Mouse (Mus musculus) heart, postnatal 0 days (tissue): ENCODE measurements around the gene Slc30a10. TPM values are rescaled to one million over a fixed set of nuclear protein-coding genes. Genes with fewer than 3 reads are reported as not detected.

Source experiments
- ATAC-seq: fragments of 200-750 bp; cut with Nextera tagmentation; 2 replicates; pipeline ENCODE4 v1.8.0; 2017; ENCODE audit warnings: low read depth, moderate number of reproducible peaks, moderate library complexity; ENCODE audit not compliant: insufficient read depth
- DNase-seq: peaks from one replicate; pipeline ENCODE4 v3.0.0-alpha.2; 2016; ENCODE audit warnings: low spot score
- H3K27ac ChIP-seq: fragments of 300-500 bp; sonication (generic); 2 replicates; pipeline ENCODE4 v1.5.1; 2014; ENCODE audit warnings: low read depth, mild to moderate bottlenecking
- H3K27me3 ChIP-seq: fragments of 300-500 bp; sonication (generic); 2 replicates; pipeline ENCODE4 v1.6.1; 2014; ENCODE audit warnings: low read length, mixed read lengths; ENCODE audit not compliant: control insufficient read depth, insufficient read depth
- H3K36me3 ChIP-seq: fragments of 300-500 bp; sonication (generic); replicated peaks from 2 replicates; pipeline ENCODE4 v1.6.1; 2014; ENCODE audit warnings: low read length, mixed read lengths; ENCODE audit not compliant: control insufficient read depth, insufficient read depth
- H3K4me1 ChIP-seq: fragments of 300-500 bp; sonication (generic); 2 replicates; pipeline ENCODE4 v1.6.1; 2014; ENCODE audit warnings: antibody characterized with exemption; ENCODE audit not compliant: control insufficient read depth, insufficient read depth
- H3K4me2 ChIP-seq: fragments of 300-500 bp; sonication (generic); 2 replicates; pipeline ENCODE4 v1.6.1; 2014; ENCODE audit warnings: low read depth, mild to moderate bottlenecking, low read length, moderate library complexity
- H3K4me3 ChIP-seq: fragments of 300-500 bp; sonication (generic); 2 replicates; pipeline ENCODE4 v1.5.1; 2014; ENCODE audit warnings: low read depth, low read length
- H3K9ac ChIP-seq: fragments of 300-500 bp; sonication (generic); replicated peaks from 2 replicates; pipeline ENCODE4 v1.6.1; 2014; ENCODE audit warnings: low read depth, low read length, mixed read lengths
- H3K9me3 ChIP-seq: fragments of 300-500 bp; sonication (generic); replicated peaks from 2 replicates; pipeline ENCODE4 v1.6.1; 2016; ENCODE audit warnings: low read length; ENCODE audit not compliant: control insufficient read depth
- CTCF ChIP-seq: IDR thresholded peaks from 2 replicates; pipeline ENCODE4 v1.5.1; 2016; ENCODE audit warnings: antibody characterized with exemption, control low read depth, low read depth
- EP300 ChIP-seq: IDR thresholded peaks from 2 replicates; pipeline ENCODE4 v1.6.1; 2016; ENCODE audit warnings: antibody characterized with exemption, low read depth
- WGBS: fragments of 180-500 bp; shearing (Covaris S2); extraction: QIAGEN DNeasy Blood & Tissue Kit; methylation state at CpG from one replicate; pipeline ENCODE4 v1.1.7; 2014; 5-methylcytosine and 5-hydroxymethylcytosine counted together
- polyA plus RNA-seq: library from polyadenylated mRNA; unstranded; fragments of >200 nt; fragmentation: Nextera tagmentation; extraction: Ambion mirVana; gene quantifications from 2 replicates; pipeline ENCODE4 v1.2.1, GENCODE M21; 2015
- total RNA-seq: library from RNA; depleted of rRNA; stranded (reverse); fragments of >200 nt; gene quantifications from 2 replicates; pipeline ENCODE4 v1.2.3, GENCODE M21; 2014; ENCODE audit warnings: low replicate concordance

Gene Slc30a10
- total and polyA plus RNA-seq, 2 experiments from 2014 or later = 0.01 TPM; not detected in 1

GRCm38 (mm10) chr1:185490603-185491002, 36.0 kb downstream of the Slc30a10 start:
- no peak for DNase-seq
- Histone ChIP-seq H3K4me3 (no peak overlapping the region), H3K4me2 (no peak overlapping the region), H3K27me3 (no peaks in the 10 kb centered on the region), H3K36me3 (no peaks in the 10 kb centered on the region), H3K4me1 (no peaks in the 10 kb centered on the region), H3K27ac (no peak overlapping the region), H3K9ac (no peak overlapping the region), H3K9me3 (no peaks in the 10 kb centered on the region)
- TF ChIP-seq CTCF (no peak), EP300 (no peak)
- no peak for ATAC-seq
- 82% methylated on average over 2 of the region's 2 CpGs for WGBS

GRCm38 (mm10) chr1:185493439-185494034, 38.9 kb downstream of the Slc30a10 start:
- Histone ChIP-seq H3K4me2 (no peak overlapping the region), H3K4me1 (no peaks in the 10 kb centered on the region), H3K27me3 (no peaks in the 10 kb centered on the region), H3K36me3 (no peaks in the 10 kb centered on the region), H3K9me3 (no peaks in the 10 kb centered on the region), H3K4me3 (no peak overlapping the region), H3K27ac (no peak overlapping the region), H3K9ac (no peak overlapping the region)
- DNase-seq (no peak), ATAC-seq (no peak)
- TF ChIP-seq EP300 (no peak), CTCF (no peak)
- WGBS = 59% methylated on average over 4 of the region's 4 CpGs

GRCm38 (mm10) chr1:185496791-185497460, 42.3 kb downstream of the Slc30a10 start:
- Histone ChIP-seq H3K27ac (no peak overlapping the region), H3K4me1 (no peaks in the 10 kb centered on the region), H3K9ac (no peak overlapping the region), H3K4me2 (no peak overlapping the region), H3K9me3 (no peaks in the 10 kb centered on the region), H3K27me3 (no peaks in the 10 kb centered on the region), H3K4me3 (no peak overlapping the region), H3K36me3 (no peaks in the 10 kb centered on the region)
- TF ChIP-seq CTCF (no peak), EP300 (no peak)
- no peak for DNase-seq
- WGBS = 68% methylated on average over 14 of the region's 14 CpGs
- no peak for ATAC-seq

GRCm38 (mm10) chr1:185500602-185501001, 46.0 kb downstream of the Slc30a10 start:
- DNase-seq (no peak), ATAC-seq (no peak)
- no peak overlapping the region for H3K4me2 ChIP-seq
- no peaks in the 10 kb centered on the region for H3K27me3 ChIP-seq
- H3K4me1 ChIP-seq = no peaks in the 10 kb centered on the region
- no peaks in the 10 kb centered on the region for H3K36me3 ChIP-seq
- WGBS = 80% methylated on average over 7 of the region's 7 CpGs
- H3K27ac ChIP-seq = no peak overlapping the region
- TF ChIP-seq EP300 (no peak), CTCF (no peak)
- H3K4me3 ChIP-seq = no peak overlapping the region
- no peaks in the 10 kb centered on the region for H3K9me3 ChIP-seq
- no peak overlapping the region for H3K9ac ChIP-seq

GRCm38 (mm10) chr1:185501801-185502340, 47.2 kb downstream of the Slc30a10 start:
- Histone ChIP-seq H3K9ac (no peak overlapping the region), H3K36me3 (no peaks in the 10 kb centered on the region), H3K27ac (no peak overlapping the region), H3K9me3 (no peaks in the 10 kb centered on the region), H3K4me3 (no peak overlapping the region), H3K27me3 (no peaks in the 10 kb centered on the region), H3K4me1 (no peaks in the 10 kb centered on the region), H3K4me2 (no peak overlapping the region)
- TF ChIP-seq CTCF (peak; percentile 69), EP300 (no peak)
- 30% methylated on average over 10 of the region's 10 CpGs for WGBS
- ATAC-seq (no peak), DNase-seq (peak; percentile 29)
